Mouse (Mus musculus): ENCODE results near the gene Ubr7.

Ubr7 gene

GRCm38 (mm10) chr12:102826399-102826798 lies 68.6 kb downstream of the Ubr7 start:
- DNase-seq (ENCODE audit: low read depth, low spot score): no peak

GRCm38 (mm10) chr12:102827119-102827518 lies 69.4 kb downstream of the Ubr7 start:
- DNase-seq (ENCODE audit: low read depth, low spot score): no peak

Data from R1 (cell line).